In the genomic region with DNA sequence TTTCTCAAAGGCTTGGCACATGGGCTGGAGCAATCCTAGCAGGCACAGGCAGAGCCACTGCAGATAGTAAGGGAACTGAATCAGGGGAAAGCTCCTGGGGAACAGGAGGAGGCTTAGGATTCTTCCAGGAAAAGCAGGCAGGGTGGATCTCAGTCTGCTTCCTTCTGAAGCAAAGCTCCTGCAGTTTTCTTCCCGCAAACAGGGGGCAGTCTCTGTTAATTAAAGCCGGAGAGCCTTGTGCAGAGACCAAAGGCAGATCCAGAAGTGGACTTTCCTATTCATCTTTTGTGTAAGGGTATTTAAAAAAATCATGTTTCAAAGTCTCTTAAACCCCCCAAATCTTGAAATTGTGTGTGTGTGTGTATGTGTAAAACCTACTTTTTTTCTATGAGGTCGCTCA, we compare ENCODE assay signal across 10 mouse cellular contexts. TPM values are rescaled to one million over a fixed set of nuclear protein-coding genes. Genes with fewer than 3 reads are reported as not detected.
DNase-seq lines count a peak whose midpoint lies in the region; ATAC-seq and TF ChIP-seq lines count a peak whose summit lies in the region.
"Had no signal": no experiment of that assay in that cellular context is flagged by ENCODE, and none has a peak within 500 bp of the region (broad histone marks: within the 10 kb centered on the region; RNA-seq: fewer than 3 reads in every experiment).

No protein-coding gene starts in this region.

- no peaks in the 10 kb centered on the region for H3K9me3 ChIP-seq in heart, embryonic 11.5 days (replicated peaks; ENCODE audit: control insufficient read depth, low read length)
- H3K9me3 ChIP-seq: heart, embryonic 13.5 days; lung, embryonic 15.5 days had no signal

- TF ChIP-seq EP300 in heart, adult 2 months (IDR thresholded peaks at IDR 0.05; ENCODE audit: insufficient read depth, low read depth, low read length): no peak

- WGBS in heart, adult 2 months: 21% methylated on average over 3 of the region's 3 CpGs
- 12% methylated on average over 3 of the region's 3 CpGs for WGBS in heart, embryonic 11.5 days (ENCODE audit: insufficient replicate concordance)

- no peak for TF ChIP-seq POLR2A in heart, adult 2 months (IDR thresholded peaks at IDR 0.05; ENCODE audit: insufficient read depth, low read depth, low read length)

- 0 out of 2 replicates have a peak, but pooled peaks cover 2% of the 10 kb centered on the region for H3K4me1 ChIP-seq in heart, adult 2 months (ENCODE audit: control insufficient read depth, insufficient read depth, low read length)
- peaks cover 12% of the 10 kb centered on the region for H3K4me1 ChIP-seq in heart, embryonic 11.5 days (ENCODE audit: control insufficient read depth, insufficient read depth, low read length)

- no peaks in the 10 kb centered on the region for H3K79me2 ChIP-seq in heart, adult 2 months (replicated peaks; ENCODE audit: control insufficient read depth, insufficient read depth, low read length)

- no peaks in the 10 kb centered on the region for H3K36me3 ChIP-seq in heart, adult 2 months (ENCODE audit: control insufficient read depth, insufficient read depth, low read length)
- no peaks in the 10 kb centered on the region for H3K36me3 ChIP-seq in heart, embryonic 11.5 days (ENCODE audit: control insufficient read depth, insufficient read depth, low read length)
- H3K36me3 ChIP-seq: heart, embryonic 13.5 days; lung, embryonic 15.5 days had no signal

- peak; percentile 15 to 37 for DNase-seq in heart, adult 2 months
- DNase-seq in 3T3-L1 (ENCODE audit: low read depth, low spot score): peak; percentile 46
- DNase-seq in R1 (ENCODE audit: low read depth, low spot score): peak; percentile 28
- DNase-seq in heart, postnatal 10 days: peak; percentile 58 to 65
- DNase-seq in left cerebral cortex, postnatal 4 days: peak; percentile 40

- intact Hi-C loops in heart, adult 2 months (cut with DNase I): loop anchor here (2.0 kb wide), 1 partner anchor 220 kb away; no protein-coding TSS in a partner anchor
- intact Hi-C loops in heart, postnatal 10 days (cut with DNase I): loop anchor here (1.0 kb wide), 1 partner anchor 221 kb away; no protein-coding TSS in a partner anchor
- intact Hi-C loops in left cerebral cortex, postnatal 4 days (cut with DNase I): loop anchor here (5.0 to 10.0 kb wide), 2 partner anchors 224 to 1032 kb away; no protein-coding TSS in a partner anchor

- no peak overlapping the region for H3K4me2 ChIP-seq in heart, embryonic 11.5 days
- H3K4me2 ChIP-seq: heart, embryonic 13.5 days; lung, embryonic 15.5 days had no signal

- H3K27me3 ChIP-seq in heart, adult 2 months (ENCODE audit: control insufficient read depth, insufficient read depth, low read length): peaks cover 7% of the 10 kb centered on the region
- H3K27me3 ChIP-seq in heart, embryonic 11.5 days (ENCODE audit: control insufficient read depth, insufficient read depth, low read length): peaks cover 50% of the 10 kb centered on the region

- no peak for ATAC-seq in heart, embryonic 11.5 days (replicated peaks; ENCODE audit: insufficient number of reproducible peaks, low FRiP score, low TSS enrichment)
- no peak for ATAC-seq in erythroblast, adult 5-6 weeks (replicated peaks; ENCODE audit: low FRiP score, poor library complexity, severe bottlenecking)
- no peak for ATAC-seq in megakaryocyte progenitor cell, adult 5-6 weeks (replicated peaks; ENCODE audit: poor library complexity)

- TF ChIP-seq CTCF in heart, adult 2 months (IDR thresholded peaks at IDR 0.05): peak; percentile 74

- no peak overlapping the region for H3K9ac ChIP-seq in heart, adult 2 months (ENCODE audit: low read depth, low read length)
- H3K9ac ChIP-seq in heart, embryonic 11.5 days (ENCODE audit: low read depth, low read length): no peak overlapping the region
- H3K9ac ChIP-seq: heart, embryonic 13.5 days; lung, embryonic 15.5 days had no signal

- H3K27ac ChIP-seq in heart, adult 2 months: no peak overlapping the region
- no peak overlapping the region for H3K27ac ChIP-seq in heart, embryonic 11.5 days (ENCODE audit: low read depth, low read length)
- H3K27ac ChIP-seq: heart, embryonic 13.5 days; lung, embryonic 15.5 days had no signal

- no peak overlapping the region for H3K4me3 ChIP-seq in heart, adult 2 months
- H3K4me3 ChIP-seq in heart, embryonic 11.5 days (ENCODE audit: low read depth, low read length): no peak overlapping the region
- H3K4me3 ChIP-seq: heart, embryonic 13.5 days; lung, embryonic 15.5 days had no signal

RNA-seq across cellular contexts. Expression of gene Shisa9, which starts 3.1 kb away (rescaled TPM):
- not detected for total RNA-seq in heart, adult 2 months (2021)
- 0.09 and 0.25 TPM in 2 replicates for polyA plus RNA-seq in heart, adult 2 months (2012; rRNA removed)
- 0.27 and 0.72 TPM in 2 replicates for polyA plus RNA-seq in heart, embryonic 11.5 days (2014; fragmentation: Nextera tagmentation; extraction: Ambion mirVana)
- under 1 TPM in 1 of 2 experiments, not detected in 1; 0.05 TPM for total RNA-seq in heart, postnatal 10 days (2021)
- 10 to 100 TPM; 56.0 to 57.3 TPM for total RNA-seq in left cerebral cortex, postnatal 4 days (2021)
- total RNA-seq in erythroblast, adult 5-6 weeks (2015; ENCODE audit: low replicate concordance): not detected in 2 replicates
- not detected in 2 replicates for total RNA-seq in erythroblast, adult 5-6 weeks (2017; ENCODE audit: low replicate concordance)
- not detected in 2 replicates for total RNA-seq in megakaryocyte progenitor cell, adult 5-6 weeks (2015)
- not detected in 2 replicates for total RNA-seq in megakaryocyte progenitor cell, adult 5-6 weeks (2017)

Comparison
In these comparisons a context has a peak if more than half of its experiments do, and no peak if none do; other contexts are left out.
1. RNA of gene Shisa9, which starts 3.1 kb away (total RNA-seq): 56.0 to 57.3 TPM in left cerebral cortex, postnatal 4 days; 0.05 TPM in heart, postnatal 10 days, not detected in heart, adult 2 months, not detected in erythroblast, adult 5-6 weeks and not detected in megakaryocyte progenitor cell, adult 5-6 weeks; every median in the first group is over 10 times any median in the second.
2. Peak in every context shown above with its lines, with median percentiles within 50 percentile points of each other: DNase-seq.